ENCODE assay signal across 8 mouse cellular contexts in the genomic region with DNA sequence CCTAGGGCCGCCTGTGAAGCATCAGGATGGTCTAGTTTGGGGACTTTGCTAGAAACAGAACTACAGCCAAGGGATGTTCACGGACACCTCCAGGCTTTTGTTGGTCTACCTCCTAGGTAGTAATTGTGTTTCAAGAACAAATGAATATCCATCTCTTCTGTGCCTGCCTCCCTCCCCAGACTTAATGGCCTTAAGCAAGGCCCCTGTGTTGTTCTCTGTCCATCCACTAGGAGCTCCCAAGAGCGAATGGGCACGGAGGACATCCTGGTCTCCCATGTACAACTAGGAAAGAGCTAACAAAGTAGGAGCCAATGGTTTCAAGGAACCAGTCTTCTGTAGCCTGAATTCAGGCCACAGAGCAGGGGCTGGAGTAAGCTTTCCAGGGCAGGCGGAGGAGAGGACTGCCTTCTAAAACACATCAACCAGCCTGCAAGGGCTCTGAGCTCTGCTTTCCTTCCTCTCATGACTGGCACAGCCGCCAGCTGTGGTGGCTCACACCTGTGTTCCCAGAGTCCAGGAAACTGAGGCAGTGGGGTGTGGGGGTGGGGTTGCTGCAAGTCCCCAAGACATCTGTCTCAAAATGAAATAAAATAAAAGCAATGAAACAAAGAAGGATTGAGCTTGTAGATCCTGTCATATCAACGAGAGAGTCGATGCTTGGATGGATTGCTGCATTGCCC.
A peak's percentile ranks its signal among the peaks of the same experiment; 100 is the strongest.
DNase-seq lines count a peak whose midpoint lies in the region; TF ChIP-seq lines count a peak whose summit lies in the region.
"Had no signal": no experiment of that assay in that cellular context is flagged by ENCODE, and none has a peak within 500 bp of the region (broad histone marks: within the 10 kb centered on the region; RNA-seq: fewer than 3 reads in every experiment).

No protein-coding gene starts in this region.

- H3K4me3 ChIP-seq in layer of hippocampus, adult 2 months = no peak overlapping the region

- DNase-seq in layer of hippocampus, adult 2 months (ENCODE audit: low spot score in 2 of 2) = peak in 1 of 2 experiments; percentile 43
- DNase-seq in layer of hippocampus, postnatal 36 days = no peak
- peak; percentile 82 for DNase-seq in R1 (ENCODE audit: low read depth, low spot score)
- peak; percentile 27 for DNase-seq in embryo, embryonic 11.5 days (ENCODE audit: low read depth, low spot score)
- DNase-seq in retina, embryonic 14.5 days (ENCODE audit: low spot score) = peak; percentile 74
- no peak for DNase-seq in Muller cell, postnatal 12 days (ENCODE audit: inconsistent ontology term)
- no peak for DNase-seq in layer of hippocampus, postnatal 14 days (ENCODE audit: low spot score in 2 of 2)
- DNase-seq: gastrocnemius, postnatal 10 days had no signal

- peak; percentile 81 for TF ChIP-seq CTCF in layer of hippocampus, adult 2 months (conservative IDR thresholded peaks at IDR 0.05)

- H3K27ac ChIP-seq in layer of hippocampus, adult 2 months = peak overlapping the region; percentile 99

Comparison
In these comparisons a context has a peak if more than half of its experiments do, and no peak if none do; other contexts are left out.
1. DNase-seq: peak in R1 (single experiment), embryo, embryonic 11.5 days (single experiment) and retina, embryonic 14.5 days (single experiment); none in layer of hippocampus, postnatal 36 days (0 of 2), Muller cell, postnatal 12 days (single experiment) and layer of hippocampus, postnatal 14 days (0 of 2).